Mouse (Mus musculus) thymus, postnatal 14 days (tissue): Measurements from ENCODE around the gene Rtn4.
A peak's percentile ranks its signal among the peaks of the same experiment; 100 is the strongest.
"Not testable (repeated sequence)": the region's sequence is repeated elsewhere in the genome, so short reads cannot be mapped to it uniquely, and the experiment has no call there.

ENCODE experiments used
- DNase-seq: peaks from one replicate; pipeline ENCODE4 v3.0.0; 2021

The Rtn4 gene

GRCm38 (mm10) chr11:29714789-29715188 is 22.0 kb downstream of the Rtn4 start:
- DNase-seq: peak; percentile 17

- no peak for DNase-seq
These were observed 22.8 kb downstream of the Rtn4 start for GRCm38 (mm10) chr11:29715499-29715898.

DNA sequence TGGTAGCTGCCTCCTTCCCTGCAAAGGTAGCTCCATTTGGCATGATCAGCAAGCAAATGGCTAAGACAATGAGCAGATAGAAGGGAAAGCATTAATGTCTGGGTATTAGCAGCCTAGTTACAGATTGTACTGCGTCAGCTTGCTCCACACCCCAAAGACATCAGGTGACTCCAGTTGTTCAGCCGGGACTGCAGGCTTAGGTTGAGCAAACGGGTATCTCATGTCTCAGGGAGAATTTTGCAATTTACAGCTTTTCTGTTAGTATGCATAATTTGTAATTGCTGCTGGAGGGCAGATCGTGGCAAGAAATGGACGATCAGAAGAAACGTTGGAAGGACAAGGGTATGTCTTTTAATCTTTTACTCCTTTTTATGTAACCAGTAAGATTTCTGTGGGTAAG is 25.8 kb downstream of the Rtn4 start:
- no peak for DNase-seq

- no peak for DNase-seq
These were observed 26.9 kb downstream of the Rtn4 start for GRCm38 (mm10) chr11:29719597-29719996.

DNA sequence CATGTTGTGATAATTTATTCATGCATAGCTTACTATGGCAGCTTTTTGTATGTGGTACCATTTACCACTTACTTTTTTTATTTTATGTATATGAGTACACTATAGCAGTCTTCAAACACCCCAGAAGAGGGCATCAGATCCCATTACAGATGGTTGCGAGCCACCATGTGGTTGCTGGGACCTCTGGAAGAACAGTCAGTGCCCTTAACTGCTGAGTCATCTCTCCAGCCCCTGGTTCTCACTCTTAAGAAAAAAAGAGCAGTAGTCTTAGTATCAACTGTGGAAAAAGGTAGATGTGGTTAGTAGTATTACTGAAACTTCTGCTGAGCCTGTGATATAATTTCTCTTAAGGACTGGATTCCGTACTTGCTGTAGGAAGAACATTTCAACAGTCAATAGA is 31.5 kb downstream of the Rtn4 start:
- DNase-seq: peak; percentile 6

- no peak for DNase-seq
These were observed 32.4 kb downstream of the Rtn4 start for GRCm38 (mm10) chr11:29725167-29725566.

DNA sequence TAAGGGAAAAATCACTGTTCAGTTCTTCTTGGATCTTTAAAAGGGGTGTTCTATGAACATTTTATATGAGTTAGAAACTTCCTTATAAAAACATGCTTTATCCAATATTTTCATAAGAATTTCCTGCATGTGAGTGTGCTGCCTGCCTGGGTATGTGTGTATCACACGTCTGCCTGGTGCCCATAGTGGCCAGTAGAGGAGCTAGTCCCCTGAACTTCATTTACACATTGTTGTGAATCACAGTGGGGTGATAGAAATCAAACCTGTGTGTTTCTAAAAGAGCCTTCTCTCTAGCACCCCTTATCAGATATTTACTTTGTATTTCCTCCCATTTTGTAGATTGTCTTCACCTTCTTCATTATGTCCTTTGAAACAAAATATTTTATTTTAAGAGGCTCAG is 32.9 kb downstream of the Rtn4 start:
- DNase-seq: no peak

DNA sequence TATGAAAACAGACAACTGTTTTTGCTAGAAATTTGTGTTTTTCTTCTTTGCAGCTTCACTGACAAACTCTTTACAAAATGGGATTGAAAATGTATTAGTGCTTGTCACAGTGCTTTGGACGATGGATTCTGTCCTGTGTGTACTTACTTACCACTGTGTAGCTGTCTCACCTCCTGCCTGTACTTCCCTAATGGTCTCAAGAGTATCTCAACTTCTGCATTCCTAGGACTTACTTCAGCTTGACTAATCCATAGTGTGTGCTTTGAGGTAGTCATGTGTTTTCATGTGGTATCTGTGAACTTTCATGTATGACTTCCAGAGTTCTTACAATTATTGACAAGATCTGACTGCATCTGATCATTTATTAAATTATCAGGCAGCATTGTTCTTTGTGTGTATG is 35.2 kb downstream of the Rtn4 start:
- DNase-seq: no peak

- DNase-seq: no peak
These were observed 47.0 kb downstream of the Rtn4 start for GRCm38 (mm10) chr11:29739752-29740151.

DNA sequence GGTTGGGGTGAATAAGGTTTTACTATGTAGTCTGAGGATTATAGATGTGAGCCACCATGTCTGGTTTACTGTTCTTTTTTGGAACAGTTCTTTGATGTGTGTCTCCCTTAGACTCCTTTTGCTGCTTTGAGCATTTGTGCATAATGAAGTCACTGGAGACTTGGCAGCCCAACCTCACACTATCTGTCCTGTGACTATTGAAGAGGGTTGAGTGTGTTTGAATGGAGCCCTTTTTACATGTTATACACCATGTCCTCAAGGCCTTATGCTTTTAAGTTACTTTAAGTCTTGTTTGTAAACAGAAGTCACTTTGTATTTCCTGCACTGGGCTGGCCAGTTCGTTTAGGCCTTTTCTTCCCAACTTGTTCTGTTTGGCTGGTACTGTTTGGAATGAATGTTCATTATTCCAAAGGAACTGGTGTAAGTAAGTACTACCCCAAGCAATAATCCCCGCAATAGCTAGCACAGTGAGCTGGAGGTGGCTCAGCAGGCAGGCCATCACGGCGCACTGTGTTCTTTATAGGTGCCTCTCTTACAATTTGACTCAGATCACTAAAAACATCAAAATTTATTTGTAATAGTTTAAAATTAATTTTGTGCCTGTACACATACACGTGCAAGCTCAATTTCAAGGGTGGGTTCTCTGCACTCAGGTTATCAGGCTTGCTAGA is 52.1 kb downstream of the Rtn4 start:
- no peak for DNase-seq

- no peak for DNase-seq
These were observed 52.8 kb downstream of the Rtn4 start for GRCm38 (mm10) chr11:29745513-29745912.

- no peak for DNase-seq
These were observed 53.5 kb downstream of the Rtn4 start for GRCm38 (mm10) chr11:29746203-29746602.

DNA sequence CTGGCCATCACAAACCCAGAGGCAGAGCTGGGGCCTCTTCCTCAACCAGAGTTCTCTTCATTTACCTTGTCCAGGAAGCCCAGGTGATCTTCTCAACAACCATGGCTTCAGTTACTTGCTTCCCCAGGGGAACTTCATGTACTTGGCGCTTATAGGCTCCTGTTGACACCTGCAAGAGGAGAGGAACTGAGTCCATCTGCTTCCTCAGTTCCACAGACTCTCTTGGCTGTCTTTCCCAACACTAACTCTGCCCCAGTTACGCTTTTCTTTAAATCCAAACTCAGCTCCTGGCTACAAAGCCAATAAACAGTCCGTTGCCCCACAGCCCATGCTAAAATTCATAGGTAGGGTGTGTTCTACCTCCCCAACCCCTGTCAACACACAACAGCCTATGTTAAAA is 54.6 kb downstream of the Rtn4 start:
- no peak for DNase-seq

DNA sequence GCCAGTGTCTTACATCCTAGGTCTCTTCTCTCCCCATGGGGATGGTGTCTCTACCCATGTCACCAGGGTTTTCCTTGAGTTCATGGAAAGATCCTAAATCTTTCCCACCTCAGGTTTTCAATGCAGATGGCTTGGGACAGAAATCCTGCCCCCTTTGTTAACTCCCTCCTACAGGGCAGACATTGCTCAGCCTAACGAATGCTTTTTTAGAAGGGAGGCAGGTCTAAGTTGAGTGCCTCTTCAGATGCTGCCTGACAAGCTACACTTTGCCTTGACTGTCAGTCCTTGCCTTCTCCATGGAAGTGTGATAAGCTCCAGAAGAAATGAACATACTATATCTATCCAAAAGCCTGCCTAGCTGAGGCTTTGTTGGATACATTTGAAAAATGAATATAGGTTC is 55.1 kb downstream of the Rtn4 start:
- no peak for DNase-seq

GRCm38 (mm10) chr11:29748750-29749467 is 56.2 kb downstream of the Rtn4 start:
- DNase-seq: no peak

DNA sequence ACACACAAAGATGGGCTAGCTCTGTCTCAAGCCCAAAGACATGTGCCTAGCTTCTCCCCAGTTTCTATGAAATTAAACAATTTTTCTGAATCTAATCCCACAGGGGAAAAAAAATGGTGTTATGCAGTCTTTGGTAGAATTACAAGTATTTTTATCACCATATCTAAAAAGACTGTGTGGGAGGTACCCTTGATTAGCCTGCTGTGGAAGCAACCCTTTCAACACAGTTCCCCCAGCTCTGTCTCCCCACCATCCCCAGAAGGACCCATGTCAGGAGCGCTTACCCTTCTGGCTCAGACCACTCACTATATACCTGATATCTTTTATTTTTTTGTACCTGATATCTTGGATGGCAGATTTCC is 56.7 kb downstream of the Rtn4 start:
- DNase-seq: no peak

DNA sequence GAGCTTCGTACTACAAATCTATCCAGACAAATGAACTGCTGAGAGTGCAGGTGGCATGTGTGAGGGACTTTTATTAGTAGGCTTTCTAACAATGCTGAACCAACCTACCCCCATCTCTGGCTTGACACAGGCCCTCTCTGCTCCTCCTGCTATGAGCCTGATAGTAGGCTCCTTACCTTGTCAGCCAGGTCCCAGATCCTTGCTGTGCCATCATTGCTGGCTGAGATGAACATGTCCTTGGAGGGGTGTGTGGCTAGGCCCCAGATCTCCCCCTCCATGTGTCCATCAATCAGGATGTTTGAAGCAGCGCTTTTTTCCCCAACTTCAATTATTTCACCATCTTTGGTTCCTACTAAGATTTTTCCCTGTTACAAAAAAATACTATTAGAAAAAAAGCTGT is 58.3 kb downstream of the Rtn4 start:
- no peak for DNase-seq

DNA sequence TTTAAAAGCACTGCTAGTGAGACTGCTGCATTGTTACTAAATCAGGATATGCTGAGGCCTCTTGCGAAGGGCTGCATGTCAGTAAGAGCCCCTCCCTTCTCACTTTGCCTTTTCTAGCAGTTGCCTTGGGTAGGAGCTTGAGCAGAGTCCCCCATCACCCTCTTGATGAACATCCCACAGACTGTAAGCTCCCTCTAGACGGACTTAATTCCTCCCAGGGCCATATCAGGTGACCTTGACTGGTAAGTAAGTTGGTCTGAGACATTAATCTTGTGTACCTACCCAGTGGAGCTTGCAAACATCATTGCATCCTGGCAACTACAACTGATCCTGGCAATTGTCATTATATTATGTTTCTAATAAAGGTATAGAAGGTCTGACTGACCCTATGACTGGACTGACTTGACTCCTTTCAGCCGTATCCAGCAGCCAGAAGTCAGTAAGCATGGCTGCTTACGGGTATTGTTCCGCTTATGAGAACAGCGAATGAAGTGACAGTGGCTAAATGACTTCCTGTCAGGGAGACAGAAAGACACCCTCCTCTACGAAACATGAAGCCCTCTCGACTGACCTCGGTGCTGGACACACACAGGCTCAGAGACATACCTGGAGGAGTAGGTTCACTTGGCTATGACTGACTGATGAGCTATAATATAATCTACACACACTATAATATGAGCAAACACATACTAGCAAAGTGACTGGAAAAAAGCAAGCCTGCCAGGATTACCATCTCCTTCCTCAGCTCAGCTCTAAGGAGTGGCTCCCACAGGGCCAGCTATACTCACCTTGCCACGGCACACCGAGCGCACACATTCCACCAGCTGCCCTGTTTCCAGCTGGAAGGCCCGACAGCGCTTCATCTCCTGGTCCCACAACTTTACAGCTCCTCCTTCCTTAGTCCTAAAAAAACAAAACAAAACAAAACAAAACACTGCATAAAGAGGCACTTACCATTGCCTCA is 59.2 kb downstream of the Rtn4 start:
- no peak for DNase-seq

DNA sequence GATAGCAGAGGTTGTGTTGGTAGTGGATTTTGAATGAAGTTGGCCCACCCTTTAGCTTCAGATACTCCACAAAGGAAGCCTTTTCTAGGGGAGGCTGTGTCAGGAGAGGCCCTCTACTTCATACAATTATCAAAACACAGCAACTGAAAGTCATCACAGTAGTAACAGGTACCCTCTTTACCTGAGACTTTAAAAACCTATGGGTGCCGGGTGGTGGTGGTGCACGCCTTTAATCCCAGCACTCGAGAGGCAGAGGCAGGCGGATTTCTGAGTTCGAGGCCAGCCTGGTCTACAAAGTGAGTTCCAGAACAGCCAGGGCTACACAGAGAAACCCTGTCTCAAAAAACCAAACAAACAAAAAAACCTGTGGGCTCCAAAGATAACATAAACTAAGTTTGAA is 63.3 kb downstream of the Rtn4 start:
- not testable (repeated sequence) for DNase-seq

GRCm38 (mm10) chr11:29758617-29759016 is 65.9 kb downstream of the Rtn4 start:
- no peak for DNase-seq

DNA sequence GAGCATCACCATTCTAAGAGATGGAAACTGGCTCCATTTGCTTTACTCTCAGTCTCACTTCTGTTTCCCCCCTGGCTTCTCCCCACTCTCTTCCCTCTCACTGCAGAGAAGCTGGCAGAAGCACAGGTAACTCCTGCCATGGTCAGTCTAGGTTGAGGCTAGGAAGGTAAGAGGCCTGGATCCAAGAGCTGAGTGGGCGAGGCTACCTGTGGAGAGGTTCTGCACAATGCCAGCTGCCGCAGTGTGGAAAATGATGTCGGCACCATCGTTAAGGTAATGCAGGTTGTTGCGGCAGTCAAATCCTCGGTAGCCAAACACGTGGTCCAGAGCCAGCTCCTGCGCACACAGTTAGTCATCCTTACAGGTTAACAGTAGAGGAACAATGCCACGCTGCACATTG is 68.6 kb downstream of the Rtn4 start:
- no peak for DNase-seq

DNA sequence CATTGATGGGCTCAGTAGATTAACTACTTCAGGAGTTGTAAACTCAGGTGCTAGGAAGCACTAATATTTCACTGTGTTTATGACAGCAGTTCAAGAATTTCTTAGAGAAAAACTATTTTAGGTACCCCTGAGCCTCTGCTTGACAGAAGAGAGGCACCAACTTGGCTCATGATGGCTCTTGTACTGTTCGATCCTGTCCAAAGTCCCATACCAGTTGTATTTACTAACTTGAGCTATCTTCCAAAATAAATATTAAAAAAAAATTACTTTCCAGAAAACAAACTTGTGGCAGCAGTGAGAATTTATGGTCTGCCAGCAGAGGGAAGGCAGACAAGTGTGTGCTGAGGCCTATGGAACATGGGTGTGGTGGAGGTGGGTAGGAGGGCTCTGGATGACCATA is 70.0 kb downstream of the Rtn4 start:
- no peak for DNase-seq

GRCm38 (mm10) chr11:29765063-29765462 is 72.3 kb downstream of the Rtn4 start:
- no peak for DNase-seq
